Mouse (Mus musculus) regulatory T cell (primary cell): ENCODE results near the gene Eif3k.

Source experiments
- in situ Hi-C: fragments of 300-600 bp; cut with MboI, MseI; formaldehyde crosslinking; loops from one replicate; pipeline ENCODE4 v1.15.1; 2025; ENCODE audit warnings: high pct_unique_total_duplicates

The Eif3k gene

GRCm38 (mm10) chr7:28939418-28940183, 42.1 kb downstream of the Eif3k start:
- in situ Hi-C loops, result no loop called here

- in situ Hi-C loops, result no loop called here
Measured at GRCm38 (mm10) chr7:28938654-28939053, 43.0 kb downstream of the Eif3k start.

DNA sequence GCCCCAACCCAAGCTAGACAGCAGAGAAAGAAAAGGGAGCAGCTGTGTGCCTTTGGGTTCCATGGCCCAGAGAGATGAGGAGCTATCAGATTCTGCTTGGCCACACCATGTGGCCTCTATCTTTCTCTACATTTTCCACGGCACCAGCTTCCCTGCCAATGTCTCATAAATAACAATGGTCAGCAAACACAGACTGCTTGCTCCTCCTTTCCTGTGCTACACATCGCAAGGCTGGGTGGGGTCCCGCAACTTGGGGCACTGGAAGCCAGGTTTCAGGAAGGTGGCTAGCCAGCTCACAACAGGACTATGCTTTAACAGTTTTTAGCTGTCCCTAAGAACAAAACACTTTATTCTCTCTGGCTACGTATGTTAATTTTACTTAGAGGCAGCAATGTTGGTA, 44.9 kb downstream of the Eif3k start:
- in situ Hi-C loops, result no loop called here

DNA sequence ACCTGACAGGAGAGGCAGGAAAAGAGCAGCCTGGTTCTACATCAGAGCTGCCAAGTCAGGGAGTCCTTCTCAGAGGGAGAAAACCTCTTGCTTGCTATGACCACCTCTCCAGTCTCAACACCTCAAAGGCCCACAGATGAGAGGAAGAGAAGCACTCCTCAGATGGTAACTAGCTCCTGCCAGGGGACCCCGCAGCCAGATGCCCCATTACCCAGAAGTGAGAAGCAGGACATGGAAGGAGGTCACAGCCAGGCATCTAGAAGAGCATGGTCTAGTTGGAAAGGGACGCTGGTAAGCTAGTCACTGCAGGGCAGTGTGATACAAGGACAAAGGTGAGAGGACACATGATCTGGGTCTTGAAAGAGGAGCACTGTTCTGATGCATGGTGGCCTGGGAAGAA, 47.8 kb downstream of the Eif3k start:
- in situ Hi-C loops, result no loop called here

- in situ Hi-C loops, result no loop called here
Measured at GRCm38 (mm10) chr7:28932421-28933041, 49.1 kb downstream of the Eif3k start.

GRCm38 (mm10) chr7:28931695-28932039, 50.0 kb downstream of the Eif3k start:
- in situ Hi-C loops, result no loop called here

- in situ Hi-C loops, result no loop called here
Measured at GRCm38 (mm10) chr7:28931032-28931694, 50.5 kb downstream of the Eif3k start.

DNA sequence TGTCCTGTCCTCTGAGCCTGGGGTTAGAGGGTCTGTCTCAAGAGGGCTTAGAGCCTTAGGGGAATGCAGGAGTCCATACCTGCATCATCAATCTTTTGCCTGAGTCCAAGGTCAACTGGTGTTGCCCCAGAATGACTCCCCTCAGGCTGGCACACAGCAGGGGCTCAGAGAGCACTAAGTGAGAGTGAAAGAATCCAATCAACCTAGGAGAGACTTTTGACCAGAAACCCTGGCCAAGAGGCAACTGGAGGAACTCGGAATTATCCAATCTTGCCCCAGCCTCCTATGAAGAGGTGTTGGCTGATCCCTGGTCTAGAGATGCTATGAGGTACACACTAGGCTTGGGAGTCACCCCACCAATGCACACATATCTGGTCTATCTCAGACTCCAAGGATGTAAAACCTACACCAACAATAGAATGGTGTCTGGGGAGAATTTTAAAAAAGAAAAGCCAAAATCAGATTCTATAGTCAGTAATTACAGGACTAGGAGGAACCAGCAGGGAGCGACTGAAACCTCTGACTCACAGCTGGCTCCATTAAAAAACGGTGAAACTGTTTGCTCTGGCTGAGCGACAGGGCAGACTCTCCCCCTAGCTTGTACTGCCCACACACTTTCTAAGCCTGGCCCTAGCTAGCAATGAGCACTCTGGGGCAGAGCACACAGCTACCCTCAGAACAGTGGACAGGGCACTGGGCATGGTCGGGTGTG, 51.2 kb downstream of the Eif3k start:
- in situ Hi-C loops, result no loop called here

DNA sequence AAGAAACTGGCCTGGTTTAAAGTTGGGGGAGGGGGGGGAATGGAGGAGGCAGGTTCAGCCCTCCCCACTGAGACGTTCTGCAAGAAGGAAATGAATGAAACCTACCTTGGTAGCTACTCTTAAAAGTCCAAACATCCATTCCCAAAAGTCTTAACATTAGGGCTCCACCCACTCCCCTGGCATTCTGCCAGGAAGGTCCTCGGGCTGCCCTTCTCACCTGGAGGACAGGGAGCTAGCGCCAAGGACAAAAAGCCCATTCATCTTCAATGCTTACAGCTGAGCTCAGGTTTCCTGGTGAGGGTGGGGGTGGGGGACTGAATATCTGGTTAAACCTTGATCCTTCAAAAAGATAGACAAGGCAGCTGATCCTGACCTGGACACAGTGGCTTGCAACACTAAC, 52.3 kb downstream of the Eif3k start:
- in situ Hi-C loops, result no loop called here

- in situ Hi-C loops, result no loop called here
Measured at GRCm38 (mm10) chr7:28926172-28926571, 55.5 kb downstream of the Eif3k start.

GRCm38 (mm10) chr7:28925317-28925716, 56.3 kb downstream of the Eif3k start:
- in situ Hi-C loops, result no loop called here

DNA sequence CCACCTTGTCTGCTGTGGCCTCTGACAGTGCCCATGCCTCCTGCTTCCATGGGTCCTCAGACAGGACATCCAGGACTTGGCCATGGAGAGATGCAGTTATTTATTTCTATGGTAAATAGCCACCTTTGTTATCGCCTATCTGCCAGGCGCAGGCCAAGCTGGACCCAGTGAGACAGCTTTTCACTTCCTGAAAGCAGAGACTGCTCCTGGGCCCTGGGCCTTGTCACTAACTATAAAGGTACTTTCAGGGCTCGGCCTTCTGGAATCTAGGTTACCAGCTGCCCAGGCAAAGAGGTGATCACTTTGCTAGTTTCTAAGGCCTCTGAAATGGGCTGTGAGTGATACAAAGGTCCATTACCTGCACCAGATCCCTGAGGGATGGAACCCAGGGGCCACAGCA, 56.9 kb downstream of the Eif3k start:
- in situ Hi-C loops, result no loop called here

- in situ Hi-C loops, result no loop called here
Measured at GRCm38 (mm10) chr7:28923865-28924291, 57.8 kb downstream of the Eif3k start.

DNA sequence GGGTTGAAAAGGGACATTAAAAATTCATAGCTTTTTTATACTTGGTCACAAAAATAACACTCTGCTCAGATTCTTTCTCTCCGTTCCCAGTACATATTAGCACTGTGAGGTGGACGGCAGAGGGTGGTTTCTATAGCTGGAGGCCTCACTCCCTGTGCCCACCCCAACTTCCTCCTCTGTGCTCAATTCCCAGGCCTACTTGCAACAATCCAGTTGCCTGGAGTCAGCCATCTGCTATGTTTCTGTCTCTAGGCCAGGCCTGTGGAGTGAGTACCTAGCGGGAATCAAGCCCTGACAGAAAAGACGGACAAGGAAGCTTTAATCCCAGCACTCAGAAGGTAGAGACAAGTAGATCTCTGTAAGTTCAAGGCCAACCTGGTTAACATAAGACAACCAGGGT, 59.1 kb downstream of the Eif3k start:
- in situ Hi-C loops, result no loop called here

GRCm38 (mm10) chr7:28921722-28922465, 59.8 kb downstream of the Eif3k start:
- in situ Hi-C loops, result no loop called here
